Mouse (Mus musculus): ENCODE measurements around the gene Trp53bp2. TPM values are rescaled to one million over a fixed set of nuclear protein-coding genes. Genes with fewer than 3 reads are reported as not detected.

Gene Trp53bp2
- polyA plus RNA-seq, 1 experiment from 2014 or later, result 14.4 TPM

DNA sequence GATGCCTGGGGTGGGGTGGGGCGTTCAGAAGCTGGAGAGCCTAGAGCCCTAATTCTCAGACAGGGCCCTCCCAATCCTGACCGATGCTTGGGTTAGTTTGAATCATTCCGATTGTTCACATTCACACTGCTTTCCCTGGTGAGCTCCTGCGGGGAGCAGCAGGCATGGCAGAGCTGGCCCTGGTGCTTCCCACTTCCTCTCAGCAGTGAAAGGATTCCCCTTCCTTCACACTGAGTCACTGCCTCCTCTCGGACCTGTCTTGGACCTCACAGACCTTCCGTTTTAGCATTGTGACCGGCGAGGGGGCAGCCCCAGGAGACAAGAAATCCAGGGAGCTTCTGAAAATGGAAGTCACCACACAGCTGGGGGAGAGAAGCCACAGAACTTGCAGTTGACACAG lies 102.8 kb downstream of the Trp53bp2 start:
- 59% methylated on average over 8 of the region's 8 CpGs for WGBS
- Histone ChIP-seq H3K36me3 (ENCODE audit: control insufficient read depth, insufficient read depth, low read length) (peaks cover 46% of the 10 kb centered on the region), H3K4me3 (ENCODE audit: control insufficient read depth in 1 of 2, insufficient read depth in 1 of 2, low read depth in 1 of 2, low read length in 2 of 2) (no peak overlapping the region), H3K27ac (replicated peaks in 1 of 2; ENCODE audit: control insufficient read depth in 1 of 2, insufficient read depth in 1 of 2, low read depth in 2 of 2, low read length in 2 of 2) (peak overlapping the region in 1 of 2 experiments; percentile 0; a peak in 2 of 4 replicates), H3K4me2 (ENCODE audit: low read length) (no peak overlapping the region), H3K4me1 (ENCODE audit: control insufficient read depth in 2 of 2, insufficient read depth in 2 of 2, low read length in 2 of 2) (peaks cover 11 to 33% of the 10 kb centered on the region in 2 experiments), H3K27me3 (ENCODE audit: control insufficient read depth, insufficient read depth, low read length) (no peaks in the 10 kb centered on the region), H3K9me3 (ENCODE audit: control insufficient read depth, low read length) (no peaks in the 10 kb centered on the region), H3K9ac (ENCODE audit: low read length) (peak overlapping the region; percentile 21; the same call in 1 of the 2 replicates)
- no peak for ATAC-seq (ENCODE audit: insufficient number of reproducible peaks, insufficient read depth, low FRiP score, low read depth)

Other genes starting within 250 kb of the Trp53bp2 start
- gene Vmn1r1, start 244.7 kb upstream of the Trp53bp2 start, polyA plus RNA-seq (2014; fragmentation: Nextera tagmentation; extraction: Ambion mirVana), result not detected in 2 replicates
- gene Degs1, start 126.4 kb upstream of the Trp53bp2 start, polyA plus RNA-seq (2014; fragmentation: Nextera tagmentation; extraction: Ambion mirVana), result 183 and 195 TPM in 2 replicates
- 17.2 and 18.4 TPM in 2 replicates for gene Fbxo28, start 67.5 kb upstream of the Trp53bp2 start, polyA plus RNA-seq (2014; fragmentation: Nextera tagmentation; extraction: Ambion mirVana)
- gene Capn2, start 108.4 kb downstream of the Trp53bp2 start, polyA plus RNA-seq (2014; fragmentation: Nextera tagmentation; extraction: Ambion mirVana), result 71.2 and 76.6 TPM in 2 replicates
- gene Capn8, start 155.8 kb downstream of the Trp53bp2 start, polyA plus RNA-seq (2014; fragmentation: Nextera tagmentation; extraction: Ambion mirVana), result not detected in 2 replicates